Mouse (Mus musculus) myocyte (in vitro differentiated cells): ENCODE data around the gene Klhl7.

ENCODE experiments used
- MAX ChIP-seq: IDR thresholded peaks from one replicate; pipeline ENCODE4 v1.6.1; 2011; ENCODE audit warnings: low read depth, mild to moderate bottlenecking, control low read depth
- MYOG ChIP-seq, 3 experiments: IDR thresholded peaks; one replicate each; pipeline ENCODE4 v1.6.1; 2011; ENCODE audit warnings: control low read depth in 2 of 3, low read depth in 2 of 3, mild to moderate bottlenecking in 2 of 3; ENCODE audit not compliant: insufficient read length in 2 of 3, control insufficient read depth in 1 of 3, insufficient read depth in 1 of 3
- POLR2A ChIP-seq: IDR thresholded peaks from one replicate; pipeline ENCODE4 v1.6.1; 2011; ENCODE audit warnings: low read depth, mild to moderate bottlenecking, control low read depth, moderate library complexity; ENCODE audit not compliant: insufficient read length
- TCF12 ChIP-seq: IDR thresholded peaks from one replicate; pipeline ENCODE4 v1.6.1; 2011; ENCODE audit warnings: mild to moderate bottlenecking, control low read depth; ENCODE audit not compliant: poor library complexity, insufficient read depth, severe bottlenecking
- USF1 ChIP-seq: IDR thresholded peaks from one replicate; pipeline ENCODE4 v1.6.1; 2011; ENCODE audit warnings: low read depth, mild to moderate bottlenecking, control low read depth, moderate library complexity

- TF ChIP-seq TCF12, result no peak
- no peak for TF ChIP-seq MAX
- no peak for TF ChIP-seq POLR2A
- TF ChIP-seq USF1, result no peak
- no peak for TF ChIP-seq MYOG (IDR thresholded peaks at IDR 0.05; ENCODE audit: control insufficient read depth in 1 of 3, insufficient read depth in 1 of 3, insufficient read length in 2 of 3, low read depth in 2 of 3)
Measured at GRCm38 (mm10) chr5:24207965-24208364, 107.6 kb downstream of the Klhl7 start.
